Mouse (Mus musculus) spleen, adult 2 months (tissue): ENCODE measurements around the gene Il2ra.

ENCODE experiments used
- CTCF ChIP-seq: fragments of 200-500 bp; IDR thresholded peaks from 2 replicates; pipeline ENCODE4 v1.5.1; 2011; ENCODE audit warnings: mild to moderate bottlenecking, inconsistent platforms; ENCODE audit not compliant: insufficient read depth, insufficient read length, insufficient replicate concordance; ENCODE audit errors: extremely low read depth
- POLR2A ChIP-seq: fragments of 200-500 bp; IDR thresholded peaks from 2 replicates; pipeline ENCODE4 v1.6.1; 2011; ENCODE audit warnings: low read depth, low read length, inconsistent platforms

- no peak for TF ChIP-seq CTCF
- no peak for TF ChIP-seq POLR2A
These were observed 44.7 kb upstream of the Il2ra start for GRCm38 (mm10) chr2:11597906-11598305.
